Comparison of ENCODE assay signal across 16 mouse cellular contexts in the genomic region with DNA sequence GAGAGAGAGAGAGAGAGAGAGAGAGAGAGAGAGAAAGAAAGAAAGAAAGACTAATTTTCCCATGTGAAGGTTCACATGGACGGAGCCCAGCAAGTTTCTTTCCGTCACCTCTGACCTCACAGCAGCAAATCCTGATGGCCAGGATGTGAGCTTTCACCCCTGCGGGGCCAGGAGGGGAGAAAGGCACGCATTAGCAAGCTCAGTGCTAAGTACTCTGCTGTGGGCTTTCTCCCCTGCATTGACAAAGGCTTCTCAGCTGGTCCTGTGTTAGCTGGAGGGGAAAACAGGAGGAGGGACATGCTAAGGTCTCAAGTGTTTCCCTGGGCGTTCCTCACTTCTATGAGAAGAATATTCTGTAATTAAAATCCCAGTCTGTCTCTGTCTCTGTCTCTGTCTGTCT.
A peak's percentile ranks its signal among the peaks of the same experiment; 100 is the strongest.
DNase-seq lines count a peak whose midpoint lies in the region; ATAC-seq and TF ChIP-seq lines count a peak whose summit lies in the region.
"Had no signal": no experiment of that assay in that cellular context is flagged by ENCODE, and none has a peak within 500 bp of the region (broad histone marks: within the 10 kb centered on the region; RNA-seq: fewer than 3 reads in every experiment).

No protein-coding gene starts in this region.

- no peak for ATAC-seq in kidney, embryonic 14.5 days (ENCODE audit: low FRiP score, low TSS enrichment)
- ATAC-seq in lung, postnatal 0 days: no peak
- ATAC-seq: forebrain, postnatal 0 days; liver, postnatal 0 days had no signal

- H3K9me3 ChIP-seq in kidney, embryonic 14.5 days (ENCODE audit: control insufficient read depth, low read length): no peaks in the 10 kb centered on the region
- no peaks in the 10 kb centered on the region for H3K9me3 ChIP-seq in limb, embryonic 10.5 days (replicated peaks)
- H3K9me3 ChIP-seq in lung, postnatal 0 days (ENCODE audit: low read length): no peaks in the 10 kb centered on the region
- H3K9me3 ChIP-seq: heart, embryonic 10.5 days had no signal

- no peak overlapping the region for H3K27ac ChIP-seq in kidney, adult 2 months (ENCODE audit: insufficient read depth, low read depth, low read length)
- no peak overlapping the region for H3K27ac ChIP-seq in kidney, embryonic 14.5 days (ENCODE audit: low read depth, low read length)
- H3K27ac ChIP-seq in limb, embryonic 10.5 days: peak overlapping the region; percentile 68
- H3K27ac ChIP-seq in lung, postnatal 0 days (ENCODE audit: low read length): no peak overlapping the region
- H3K27ac ChIP-seq: heart, embryonic 10.5 days had no signal

- 32% methylated on average over 5 of the region's 5 CpGs for WGBS in kidney, adult 2 months
- 9% methylated on average over 5 of the region's 5 CpGs for WGBS in kidney, embryonic 14.5 days
- 12% methylated on average over 5 of the region's 5 CpGs for WGBS in limb, embryonic 10.5 days
- 36% methylated on average over 5 of the region's 5 CpGs for WGBS in lung, postnatal 0 days

- H3K27me3 ChIP-seq in kidney, adult 2 months (replicated peaks; ENCODE audit: control insufficient read depth, insufficient read depth, low read length): no peaks in the 10 kb centered on the region
- H3K27me3 ChIP-seq in kidney, embryonic 14.5 days (ENCODE audit: control insufficient read depth, insufficient read depth, low read length): no peaks in the 10 kb centered on the region
- H3K27me3 ChIP-seq in limb, embryonic 10.5 days (ENCODE audit: low read depth, poor library complexity, severe bottlenecking): no peaks in the 10 kb centered on the region
- H3K27me3 ChIP-seq in lung, postnatal 0 days (replicated peaks; ENCODE audit: insufficient read depth, low read length): no peaks in the 10 kb centered on the region

- no peak for TF ChIP-seq EP300 in lung, postnatal 0 days (IDR thresholded peaks at IDR 0.05)

- no peaks in the 10 kb centered on the region for H3K4me1 ChIP-seq in kidney, adult 2 months (ENCODE audit: control insufficient read depth, insufficient read depth, low read length)
- peaks cover 4% of the 10 kb centered on the region; the same call in 1 of the 2 replicates for H3K4me1 ChIP-seq in kidney, embryonic 14.5 days (ENCODE audit: control insufficient read depth, insufficient read depth, low read length)
- H3K4me1 ChIP-seq in limb, embryonic 10.5 days: peaks cover 18% of the 10 kb centered on the region
- no peaks in the 10 kb centered on the region for H3K4me1 ChIP-seq in lung, postnatal 0 days (ENCODE audit: insufficient read depth, low read depth, low read length)

- H3K4me2 ChIP-seq in kidney, embryonic 14.5 days (replicated peaks; ENCODE audit: low read depth, low read length): no peak overlapping the region
- H3K4me2 ChIP-seq in lung, postnatal 0 days (replicated peaks; ENCODE audit: low read depth, low read length): no peak overlapping the region

- no peak for TF ChIP-seq POLR2A in kidney, adult 2 months (IDR thresholded peaks at IDR 0.05; ENCODE audit: low read depth, low read length)
- no peak for TF ChIP-seq POLR2A in brain, embryonic 14.5 days (IDR thresholded peaks at IDR 0.05; ENCODE audit: borderline replicate concordance, extremely low read depth, insufficient read depth, insufficient read length, poor library complexity, severe bottlenecking)

- no peak overlapping the region for H3K4me3 ChIP-seq in kidney, adult 2 months (ENCODE audit: insufficient read depth, low read depth, low read length)
- no peak overlapping the region for H3K4me3 ChIP-seq in kidney, embryonic 14.5 days (ENCODE audit: low read length)
- no peak overlapping the region for H3K4me3 ChIP-seq in limb, embryonic 10.5 days
- no peak overlapping the region for H3K4me3 ChIP-seq in lung, postnatal 0 days (ENCODE audit: low read depth, low read length)
- H3K4me3 ChIP-seq: heart, embryonic 10.5 days had no signal

- H3K36me3 ChIP-seq in kidney, adult 2 months (ENCODE audit: control insufficient read depth, insufficient read depth, low read length): no peaks in the 10 kb centered on the region
- no peaks in the 10 kb centered on the region for H3K36me3 ChIP-seq in kidney, embryonic 14.5 days (ENCODE audit: control insufficient read depth, insufficient read depth, low read length)
- no peaks in the 10 kb centered on the region for H3K36me3 ChIP-seq in limb, embryonic 10.5 days
- H3K36me3 ChIP-seq in lung, postnatal 0 days (ENCODE audit: insufficient read depth, low read length): no peaks in the 10 kb centered on the region
- H3K36me3 ChIP-seq: heart, embryonic 10.5 days had no signal

- peak; percentile 35 for DNase-seq in kidney, adult 2 months
- peak; percentile 47 for DNase-seq in brain, embryonic 14.5 days (ENCODE audit: low read depth)
- DNase-seq in kidney, adult 9 months: peak; percentile 23
- DNase-seq in limb, embryonic 10.5 days (ENCODE audit: low spot score): no peak
- no peak for DNase-seq in lung, postnatal 0 days (ENCODE audit: low spot score)
- no peak for DNase-seq in gastrocnemius, postnatal 25 days
- DNase-seq: adrenal gland, adult 2 months; cerebellum, adult 11-12 months; forebrain, postnatal 0 days; gastrocnemius, postnatal 14 days; heart, postnatal 4 days; liver, postnatal 0 days; lung, postnatal 4 days; thymus, postnatal 4 days had no signal

- H3K9ac ChIP-seq in kidney, embryonic 14.5 days (ENCODE audit: low read depth, low read length): no peak overlapping the region
- no peak overlapping the region for H3K9ac ChIP-seq in lung, postnatal 0 days (replicated peaks; ENCODE audit: low read depth)
- H3K9ac ChIP-seq: forebrain, postnatal 0 days; liver, postnatal 0 days had no signal

- TF ChIP-seq CTCF in kidney, adult 2 months (conservative IDR thresholded peaks at IDR 0.05; ENCODE audit: insufficient read depth, insufficient read length, low read depth, low read length): no peak
- TF ChIP-seq CTCF in brain, embryonic 14.5 days (IDR thresholded peaks at IDR 0.05; ENCODE audit: borderline replicate concordance, extremely low read depth, insufficient read depth, insufficient read length): no peak
- TF ChIP-seq CTCF in lung, postnatal 0 days (IDR thresholded peaks at IDR 0.05): no peak

Comparison
In these comparisons a context has a peak if more than half of its experiments do, and no peak if none do; other contexts are left out.
1. DNase-seq: peak in kidney, adult 2 months (single experiment), brain, embryonic 14.5 days (single experiment) and kidney, adult 9 months (single experiment); none in limb, embryonic 10.5 days (single experiment), lung, postnatal 0 days (single experiment) and gastrocnemius, postnatal 25 days (single experiment).